ENCODE assay signal across 10 mouse cellular contexts in genomic region chr16:8810399-8811127, GRCm38 (mm10). TPM values are rescaled to one million over a fixed set of nuclear protein-coding genes. Genes with fewer than 3 reads are reported as not detected.
DNase-seq lines count a peak whose midpoint lies in the region; ATAC-seq and TF ChIP-seq lines count a peak whose summit lies in the region.
"Had no signal": no experiment of that assay in that cellular context is flagged by ENCODE, and none has a peak within 500 bp of the region (broad histone marks: within the 10 kb centered on the region; RNA-seq: fewer than 3 reads in every experiment).

No protein-coding gene starts in this region.

- peak overlapping the region; percentile 48 for H3K4me2 ChIP-seq in liver, postnatal 0 days (ENCODE audit: low read depth, low read length)
- H3K4me2 ChIP-seq: midbrain, embryonic 12.5 days had no signal

- peak; percentile 86 for ATAC-seq in G1E (ENCODE audit: extremely low read depth, insufficient number of reproducible peaks, low FRiP score, poor library complexity, severe bottlenecking)
- ATAC-seq in liver, postnatal 0 days = peak; percentile 93
- no peak for ATAC-seq in inflammation-experienced regulatory T-cells, adult 6 months

- 80% methylated on average over 14 of the region's 14 CpGs for WGBS in liver, postnatal 0 days (ENCODE audit: insufficient replicate concordance)

- peak overlapping the region; percentile 27 for H3K9ac ChIP-seq in liver, postnatal 0 days (replicated peaks)
- H3K9ac ChIP-seq: midbrain, embryonic 12.5 days had no signal

- peak; percentile 36 to 50 for DNase-seq in left cerebral cortex, adult 2 months (ENCODE audit: extremely low spot score in 1 of 2, low spot score in 2 of 2)
- DNase-seq in left cerebral cortex, postnatal 10 days (ENCODE audit: extremely low spot score in 1 of 2, low spot score in 2 of 2) = no peak
- peak; percentile 47 for DNase-seq in G1E (ENCODE audit: low spot score)
- DNase-seq in adrenal gland, postnatal 25 days = peak; percentile 78
- DNase-seq in liver, postnatal 0 days = peak; percentile 86
- no peak for DNase-seq in gastrocnemius, adult 18-20 months (ENCODE audit: low spot score)
- no peak for DNase-seq in gastrocnemius, postnatal 10 days
- DNase-seq: cerebellum, adult 9-10 months had no signal

- peak; percentile 89 for TF ChIP-seq EP300 in liver, postnatal 0 days (IDR thresholded peaks at IDR 0.05; ENCODE audit: low read depth)

- no peaks in the 10 kb centered on the region for H3K27me3 ChIP-seq in G1E (ENCODE audit: insufficient read depth, low read length)
- H3K27me3 ChIP-seq in liver, postnatal 0 days (ENCODE audit: insufficient read depth, low read length) = no peaks in the 10 kb centered on the region
- H3K27me3 ChIP-seq: midbrain, embryonic 12.5 days had no signal

- H3K4me3 ChIP-seq in left cerebral cortex, adult 2 months = no peak overlapping the region
- H3K4me3 ChIP-seq in G1E (ENCODE audit: low read depth, low read length) = peak overlapping the region; percentile 61; the same call in 1 of the 2 replicates
- 0 out of 2 replicates have a peak overlapping the region, but pooled peaks have one; percentile 13 for H3K4me3 ChIP-seq in liver, postnatal 0 days (ENCODE audit: low read depth, low read length)
- H3K4me3 ChIP-seq: midbrain, embryonic 12.5 days had no signal

- peaks cover 4% of the 10 kb centered on the region for H3K36me3 ChIP-seq in G1E (replicated peaks)
- no peaks in the 10 kb centered on the region for H3K36me3 ChIP-seq in liver, postnatal 0 days (replicated peaks; ENCODE audit: insufficient read depth, low read length)
- H3K36me3 ChIP-seq: midbrain, embryonic 12.5 days had no signal

- intact Hi-C loops in left cerebral cortex, adult 2 months (cut with DNase I) = no loop called here
- intact Hi-C loops in left cerebral cortex, postnatal 10 days (cut with DNase I) = no loop called here

- TF ChIP-seq CTCF in left cerebral cortex, adult 2 months (IDR thresholded peaks at IDR 0.05) = no peak
- no peak for TF ChIP-seq CTCF in G1E (IDR thresholded peaks at IDR 0.05; ENCODE audit: low read depth, low read length)
- no peak for TF ChIP-seq CTCF in liver, postnatal 0 days (IDR thresholded peaks at IDR 0.05; ENCODE audit: low read depth)

- no peak overlapping the region for H3K27ac ChIP-seq in left cerebral cortex, adult 2 months
- H3K27ac ChIP-seq in liver, postnatal 0 days (ENCODE audit: low read depth) = peak overlapping the region; percentile 78
- H3K27ac ChIP-seq: midbrain, embryonic 12.5 days had no signal

- H3K4me1 ChIP-seq in G1E (ENCODE audit: insufficient read depth, low read depth, low read length) = peaks cover 34% of the 10 kb centered on the region
- H3K4me1 ChIP-seq in liver, postnatal 0 days (ENCODE audit: insufficient read depth) = peaks cover 6% of the 10 kb centered on the region; the same call in 1 of the 2 replicates
- H3K4me1 ChIP-seq: midbrain, embryonic 12.5 days had no signal

- no peaks in the 10 kb centered on the region for H3K9me3 ChIP-seq in G1E (replicated peaks)
- H3K9me3 ChIP-seq in liver, postnatal 0 days (ENCODE audit: low read length) = no peaks in the 10 kb centered on the region
- H3K9me3 ChIP-seq: midbrain, embryonic 12.5 days had no signal

RNA-seq across cellular contexts. Expression of gene Usp7, which starts 18.5 kb away (rescaled TPM):
- 100 to 1,000 TPM; 167 to 182 TPM for total RNA-seq in left cerebral cortex, adult 2 months (2021)
- total RNA-seq in left cerebral cortex, postnatal 10 days (2021) = 100 to 1,000 TPM; 163 to 164 TPM
- 234 and 362 TPM in 2 replicates for total RNA-seq in G1E (2014; fragmentation: Nextera tagmentation)
- 132 and 150 TPM in 2 replicates for total RNA-seq in G1E (2017)
- polyA plus RNA-seq in G1E (2012) = 25.9 and 26.9 TPM in 2 replicates
- total RNA-seq in adrenal gland, postnatal 25 days (2021) = 112 and 133 TPM in 2 replicates
- 15.8 and 17.7 TPM in 2 replicates for polyA plus RNA-seq in liver, postnatal 0 days (2015; fragmentation: Nextera tagmentation; extraction: Ambion mirVana)
- 10 to 100 TPM; 56.1 to 62.5 TPM for total RNA-seq in gastrocnemius, adult 18-20 months (2021)
- 10 to 100 TPM; 27.3 to 48.2 (median 47.7) TPM for polyA plus RNA-seq in inflammation-experienced regulatory T-cells, adult 6 months (2017; shearing (Covaris generic))
- 10 to 100 TPM; 57.8 to 67.7 TPM for total RNA-seq in gastrocnemius, postnatal 10 days (2021)

RNA-seq across cellular contexts. Expression of gene 1810013L24Rik, which starts 19.3 kb away (rescaled TPM):
- 100 to 1,000 TPM; 111 TPM for total RNA-seq in left cerebral cortex, adult 2 months (2021)
- 100 to 1,000 TPM; 122 to 127 TPM for total RNA-seq in left cerebral cortex, postnatal 10 days (2021)
- 91.4 and 92.2 TPM in 2 replicates for total RNA-seq in G1E (2014; fragmentation: Nextera tagmentation)
- 48.9 and 58.1 TPM in 2 replicates for total RNA-seq in G1E (2017)
- polyA plus RNA-seq in G1E (2012) = 17.7 and 22.0 TPM in 2 replicates
- total RNA-seq in adrenal gland, postnatal 25 days (2021) = 79.5 and 93.3 TPM in 2 replicates
- polyA plus RNA-seq in liver, postnatal 0 days (2015; fragmentation: Nextera tagmentation; extraction: Ambion mirVana) = 7.1 and 7.5 TPM in 2 replicates
- total RNA-seq in gastrocnemius, adult 18-20 months (2021) = 10 to 100 TPM; 78.1 to 92.4 TPM
- 10 to 100 TPM; 17.9 to 21.0 (median 20.3) TPM for polyA plus RNA-seq in inflammation-experienced regulatory T-cells, adult 6 months (2017; shearing (Covaris generic))
- total RNA-seq in gastrocnemius, postnatal 10 days (2021) = 10 to 100 TPM; 64.1 to 68.9 TPM

Comparison
In these comparisons a context has a peak if more than half of its experiments do, and no peak if none do; other contexts are left out.
1. DNase-seq: peak in left cerebral cortex, adult 2 months (2 of 2), G1E (single experiment), adrenal gland, postnatal 25 days (single experiment) and liver, postnatal 0 days (single experiment); none in left cerebral cortex, postnatal 10 days (0 of 2), gastrocnemius, adult 18-20 months (single experiment) and gastrocnemius, postnatal 10 days (single experiment).